Mouse (Mus musculus) brain, adult 2 months (tissue): Measurements from ENCODE around the gene 6430628N08Rik.

Experiments used
- DNase-seq: peaks from one replicate; pipeline ENCODE4 v3.0.0; 2011; ENCODE audit warnings: low read depth, low spot score

6430628N08Rik gene

DNA sequence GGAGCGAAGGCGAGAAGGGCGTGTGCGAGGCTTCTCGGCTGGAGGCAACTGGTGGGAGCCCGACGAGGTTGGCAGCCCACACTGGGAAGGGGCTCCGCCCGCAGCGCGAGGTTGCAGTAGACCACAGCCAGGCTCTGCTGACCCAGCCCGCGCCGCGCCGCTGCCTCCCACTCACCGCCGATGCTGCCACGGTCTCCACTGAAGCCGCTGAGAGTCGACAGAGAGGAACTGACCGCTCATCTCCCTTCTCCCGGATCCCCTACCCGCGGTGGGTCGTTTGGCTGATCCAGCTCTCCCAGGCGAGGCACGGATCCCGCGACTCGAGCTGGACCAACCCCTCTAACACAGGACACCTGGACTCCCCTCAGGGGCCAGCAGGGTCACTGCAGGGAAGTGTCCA lies at the start of gene 6430628N08Rik:
Gene 6430628N08Rik (plus strand): TSS at position 113 of the 400 bp plus-strand sequence.
- no peak for DNase-seq

DNA sequence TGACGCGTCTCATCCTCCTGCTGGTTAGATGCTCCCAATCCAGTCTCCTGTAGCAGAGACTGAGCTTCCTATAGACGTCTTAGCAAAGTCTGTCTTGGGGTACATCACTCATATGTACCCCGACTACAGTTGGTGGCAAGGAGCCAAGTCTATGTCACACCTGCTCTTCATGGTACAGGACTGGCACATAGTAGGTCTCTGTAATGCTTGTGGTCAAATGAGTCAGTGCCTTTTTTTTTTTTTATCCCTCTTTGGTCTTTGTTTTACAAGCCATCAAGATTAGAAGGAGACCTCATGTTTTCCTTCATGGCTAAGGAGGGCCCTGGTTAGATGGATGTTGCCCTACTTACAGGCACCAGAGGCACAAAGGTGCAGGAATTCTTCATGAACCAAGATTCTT lies 49.6 kb upstream of the 6430628N08Rik start:
- no peak for DNase-seq

DNA sequence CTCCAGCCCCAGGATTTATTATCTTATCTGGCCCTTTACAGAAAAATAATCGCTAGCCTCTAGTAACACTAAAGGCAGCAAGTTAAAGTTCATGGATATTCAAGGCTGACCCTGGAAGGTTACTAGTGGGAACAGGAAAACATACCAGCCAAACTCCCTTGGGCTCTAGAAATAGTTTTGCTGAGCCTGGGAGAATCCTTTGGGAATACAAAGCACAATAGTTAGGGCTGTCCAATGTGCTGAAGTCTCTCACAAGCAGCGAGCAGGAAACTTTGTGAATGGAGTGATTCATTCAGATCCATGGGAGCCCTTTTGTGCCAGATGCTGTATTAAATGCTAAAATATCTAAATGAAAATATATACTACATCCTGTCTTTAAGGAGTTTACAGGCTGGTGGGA lies 43.8 kb upstream of the 6430628N08Rik start:
- no peak for DNase-seq

DNA sequence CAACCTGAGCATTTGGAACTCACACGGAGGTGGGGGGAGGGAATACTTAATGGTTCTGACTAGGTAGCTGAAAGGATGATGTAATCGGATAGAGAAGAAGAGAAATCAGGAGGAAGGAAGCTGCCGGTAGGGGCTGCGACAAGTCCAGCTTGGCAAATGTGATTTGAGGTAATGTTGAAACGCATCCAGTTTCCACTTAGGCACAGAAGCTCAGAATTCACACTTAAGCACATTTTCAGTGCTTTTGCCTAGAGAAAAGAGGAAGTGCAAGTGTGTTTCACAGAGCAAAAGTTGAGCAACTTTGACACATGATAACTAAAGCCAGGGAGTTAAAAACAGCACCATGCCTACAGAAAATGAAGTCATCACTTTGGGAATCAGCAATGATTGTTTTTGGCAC lies 43.1 kb upstream of the 6430628N08Rik start:
- DNase-seq = peak; percentile 86

DNA sequence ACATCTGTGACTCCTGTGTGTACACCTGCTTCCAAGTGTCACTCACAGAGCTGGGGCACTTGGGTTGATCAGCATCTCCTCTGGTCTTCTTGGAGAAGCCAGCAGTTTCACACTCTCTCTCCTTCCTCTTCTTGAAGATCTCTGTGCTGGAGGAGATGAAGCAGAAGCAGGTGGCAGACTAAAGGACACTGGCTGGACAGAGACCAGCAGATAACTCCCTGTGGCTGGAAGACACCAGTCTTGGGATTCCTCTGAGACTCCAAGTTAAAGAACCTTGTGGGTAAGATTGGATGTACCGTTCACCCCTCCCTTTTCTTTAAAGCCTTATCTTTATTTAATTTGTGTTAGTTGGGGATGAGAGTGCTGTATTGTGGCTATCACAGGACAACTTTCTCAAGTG lies 42.4 kb upstream of the 6430628N08Rik start:
- no peak for DNase-seq

DNA sequence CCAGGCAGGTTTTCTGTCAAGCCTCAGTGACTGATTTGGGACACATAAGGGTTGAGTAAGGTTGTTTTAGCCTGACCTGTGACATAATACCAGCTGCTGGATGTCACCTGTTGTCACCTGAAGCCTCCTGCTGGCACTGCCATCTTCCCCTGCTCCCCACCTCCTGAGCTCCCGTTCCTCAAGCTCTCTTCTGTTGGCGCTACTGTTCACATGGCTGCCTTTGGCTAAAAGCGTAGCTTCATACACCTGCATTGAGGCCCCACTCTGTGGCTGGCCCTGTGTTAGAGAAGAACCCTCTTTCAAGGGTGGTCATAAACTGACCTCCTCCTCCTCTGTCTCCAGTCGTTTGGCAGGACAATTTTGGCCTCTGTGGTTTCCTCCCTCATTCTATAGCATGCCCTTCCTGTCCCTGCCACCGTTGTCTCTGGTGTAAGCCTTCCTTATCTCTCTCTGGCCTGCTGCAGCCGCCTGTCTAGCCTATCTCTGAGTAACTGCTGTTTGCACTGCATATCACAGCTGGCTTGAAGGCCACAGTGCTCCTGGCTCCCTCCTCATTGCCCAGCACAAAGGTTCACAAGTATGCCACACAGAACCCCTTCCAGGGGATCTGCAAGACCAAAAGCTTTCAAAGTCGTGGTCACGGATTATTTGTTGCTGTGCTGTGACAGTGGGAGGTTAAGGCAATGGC lies 41.3 kb upstream of the 6430628N08Rik start:
- DNase-seq = no peak

DNA sequence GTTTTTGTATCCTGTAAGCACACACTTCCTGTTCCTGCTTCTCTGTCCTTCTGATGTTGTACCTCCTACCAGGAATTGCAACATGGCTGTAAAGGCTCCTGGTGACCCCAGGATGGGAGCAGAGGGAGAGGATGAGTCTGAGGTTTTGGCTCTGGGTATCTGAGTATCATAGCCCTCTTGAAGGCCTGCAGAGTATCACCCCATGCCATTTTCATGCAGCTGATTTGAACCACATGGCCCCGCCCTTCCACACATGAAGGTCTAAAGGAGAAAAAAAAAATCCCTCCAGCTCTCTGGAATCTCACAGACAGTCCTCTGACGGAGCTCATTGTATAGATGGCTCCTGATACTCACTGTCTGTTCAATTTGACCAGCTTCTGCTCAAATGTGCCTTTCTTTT lies 40.4 kb upstream of the 6430628N08Rik start:
- DNase-seq = no peak

DNA sequence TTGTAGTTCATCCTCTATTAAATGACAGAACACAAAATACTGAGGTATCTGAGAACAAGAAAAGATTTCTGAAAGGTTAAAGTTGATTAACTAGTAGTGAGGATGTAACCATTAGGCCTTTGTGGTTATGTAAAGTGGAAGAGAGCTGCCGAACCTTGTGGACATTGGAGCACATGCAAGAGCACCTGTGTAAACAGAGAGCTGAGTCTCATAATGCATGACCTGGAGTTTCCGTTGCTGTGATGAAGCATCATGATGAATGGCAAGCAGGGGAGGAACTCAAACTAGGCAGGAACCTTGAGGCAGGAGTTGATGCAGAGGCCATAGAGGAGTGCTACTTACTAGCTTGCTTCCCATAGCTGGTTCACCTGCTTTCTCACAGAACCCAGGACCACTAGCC lies 39.8 kb upstream of the 6430628N08Rik start:
- DNase-seq = no peak

DNA sequence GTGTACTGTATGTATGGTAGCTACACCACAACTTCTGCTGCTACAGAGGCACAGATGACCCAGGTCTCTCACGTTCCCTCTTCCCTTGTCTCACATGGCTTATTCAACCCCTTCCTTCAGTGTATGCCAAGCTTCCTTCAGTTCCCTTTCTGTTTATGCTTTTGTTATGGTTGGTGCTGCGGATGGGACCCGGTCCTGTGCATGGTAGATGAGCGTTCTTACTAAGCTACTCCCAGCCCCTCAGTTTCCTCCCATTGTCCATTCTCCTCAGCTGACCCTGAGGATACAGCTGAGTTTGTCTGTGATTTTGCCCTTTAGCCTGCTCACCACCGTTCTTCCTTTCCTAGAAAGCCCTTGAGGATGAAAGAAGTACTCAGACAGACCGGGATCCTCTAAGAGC lies 38.9 kb upstream of the 6430628N08Rik start:
- DNase-seq = no peak

DNA sequence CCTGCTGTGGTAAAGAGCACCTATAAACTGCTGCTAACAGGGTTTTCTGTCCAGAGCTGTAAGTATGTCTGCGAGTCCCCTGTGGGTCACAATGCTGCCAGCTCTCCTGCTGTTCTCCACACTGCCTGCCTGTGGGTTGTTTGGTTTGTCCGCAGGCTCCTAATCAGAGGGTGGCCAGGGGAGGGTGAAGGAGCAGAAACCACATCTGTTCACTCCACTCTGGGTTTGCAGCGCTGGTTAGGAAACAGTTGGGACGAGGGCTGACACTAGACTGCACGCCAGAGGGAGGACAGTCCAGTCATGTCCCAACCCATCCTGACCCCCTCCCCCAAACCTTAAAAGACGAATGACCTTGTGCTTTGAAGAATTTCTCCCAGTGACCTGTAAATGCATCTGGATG lies 35.4 kb upstream of the 6430628N08Rik start:
- DNase-seq = no peak

DNA sequence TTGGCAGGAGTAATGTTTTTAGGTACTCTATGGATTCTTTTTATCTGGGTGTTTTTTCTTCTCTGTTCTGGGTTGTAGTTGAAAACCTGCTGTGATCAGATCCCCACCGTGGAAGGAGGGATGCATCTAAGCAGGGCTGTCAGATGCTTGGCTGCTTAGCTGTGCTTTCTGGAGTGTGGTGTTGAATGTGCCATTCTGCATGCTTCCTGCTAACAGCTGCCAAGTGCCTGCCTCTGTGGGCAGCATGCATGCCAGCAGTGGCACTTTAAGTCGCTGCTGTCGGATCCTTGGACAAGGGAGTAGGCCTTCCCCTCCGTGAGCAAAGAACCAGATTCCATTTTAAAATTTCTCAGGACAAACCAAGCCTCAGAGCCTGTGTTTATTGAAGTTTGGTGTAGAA lies 34.9 kb upstream of the 6430628N08Rik start:
- DNase-seq = peak; percentile 61

DNA sequence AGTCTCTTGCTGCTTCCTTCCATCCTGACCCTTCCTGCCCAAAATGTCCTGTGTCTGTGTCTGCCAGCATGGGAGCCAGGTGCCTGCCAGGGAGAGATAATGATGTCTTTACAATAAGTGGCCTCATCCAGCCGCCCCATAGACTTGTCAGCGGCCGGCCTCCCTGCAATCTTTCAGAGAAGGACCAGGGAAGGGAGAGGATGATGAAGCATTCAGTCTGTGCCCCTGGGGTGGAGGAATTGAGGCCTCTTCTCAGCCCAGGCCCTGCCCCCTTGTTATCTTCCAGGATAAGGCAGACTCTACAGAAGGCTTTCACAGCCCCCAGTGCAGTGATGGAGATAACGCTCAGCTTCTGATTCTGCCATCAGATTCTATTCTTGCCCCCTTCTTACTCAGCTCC lies 34.2 kb upstream of the 6430628N08Rik start:
- no peak for DNase-seq

DNA sequence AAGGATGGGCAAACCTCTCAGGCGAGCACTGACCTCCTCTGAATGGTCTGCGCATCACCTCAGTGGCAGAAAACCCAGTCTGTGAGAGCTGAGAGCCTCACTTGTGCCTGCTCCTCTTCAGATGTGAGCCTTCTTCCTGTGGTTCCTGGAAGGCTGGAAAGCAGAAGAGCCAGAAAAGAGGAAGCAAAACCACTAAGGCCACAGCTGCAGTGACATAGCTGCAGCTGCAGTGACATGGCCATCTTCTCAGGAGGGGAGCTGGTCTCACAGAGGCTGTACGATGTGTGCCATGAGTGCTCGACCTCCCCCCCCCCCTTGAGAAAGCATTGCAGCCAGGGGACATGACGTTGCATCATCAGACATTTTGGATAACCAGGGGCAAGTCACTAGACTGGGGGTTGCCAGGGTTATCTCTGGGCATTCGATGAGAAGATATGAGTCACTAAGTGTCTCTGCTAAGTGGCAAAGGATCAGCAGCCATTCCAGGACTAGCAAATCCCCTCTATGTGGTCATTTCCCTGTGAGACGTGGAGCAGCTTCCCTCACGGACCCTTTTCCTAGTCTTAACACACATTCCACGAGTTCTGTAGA lies 33.1 kb upstream of the 6430628N08Rik start:
- no peak for DNase-seq

DNA sequence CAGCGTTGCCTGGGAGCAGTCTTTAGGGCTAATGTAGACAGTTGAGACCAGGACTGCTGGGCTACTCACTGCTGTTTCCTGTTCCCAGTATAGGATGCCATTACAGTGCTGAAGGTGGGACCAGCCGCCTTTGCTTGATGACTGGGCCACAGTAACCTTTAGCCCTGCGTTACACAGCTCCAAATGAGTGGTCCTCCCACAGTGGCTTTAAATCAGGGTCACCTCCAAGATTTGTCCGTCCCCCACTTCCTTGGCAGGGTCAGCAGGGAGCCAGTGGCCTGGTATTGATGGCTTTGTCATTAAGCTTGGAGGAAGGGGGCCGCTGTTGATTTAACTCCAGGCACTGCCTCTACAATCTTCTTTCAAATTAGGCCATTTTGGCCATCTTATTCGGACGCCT lies 27.1 kb upstream of the 6430628N08Rik start:
- no peak for DNase-seq

DNA sequence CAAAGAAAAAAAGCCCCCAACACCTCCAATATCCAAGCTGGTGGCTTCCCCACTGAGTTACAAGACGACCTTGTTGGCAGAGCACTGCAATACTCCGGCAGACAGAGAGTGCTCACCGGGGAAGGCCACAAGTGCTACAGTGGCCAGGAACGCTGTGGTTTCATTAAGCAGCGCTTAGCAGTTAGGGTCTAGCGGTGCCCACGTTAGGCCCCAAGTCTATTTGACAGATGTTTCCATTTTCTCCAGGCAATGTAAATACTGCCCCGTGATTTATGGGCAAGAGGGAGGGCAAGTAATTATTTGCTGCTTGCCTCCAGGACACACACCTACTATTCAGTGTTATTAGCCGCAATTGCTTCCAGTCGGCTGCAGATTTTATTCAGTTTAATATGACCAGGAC lies 26.6 kb upstream of the 6430628N08Rik start:
- no peak for DNase-seq

DNA sequence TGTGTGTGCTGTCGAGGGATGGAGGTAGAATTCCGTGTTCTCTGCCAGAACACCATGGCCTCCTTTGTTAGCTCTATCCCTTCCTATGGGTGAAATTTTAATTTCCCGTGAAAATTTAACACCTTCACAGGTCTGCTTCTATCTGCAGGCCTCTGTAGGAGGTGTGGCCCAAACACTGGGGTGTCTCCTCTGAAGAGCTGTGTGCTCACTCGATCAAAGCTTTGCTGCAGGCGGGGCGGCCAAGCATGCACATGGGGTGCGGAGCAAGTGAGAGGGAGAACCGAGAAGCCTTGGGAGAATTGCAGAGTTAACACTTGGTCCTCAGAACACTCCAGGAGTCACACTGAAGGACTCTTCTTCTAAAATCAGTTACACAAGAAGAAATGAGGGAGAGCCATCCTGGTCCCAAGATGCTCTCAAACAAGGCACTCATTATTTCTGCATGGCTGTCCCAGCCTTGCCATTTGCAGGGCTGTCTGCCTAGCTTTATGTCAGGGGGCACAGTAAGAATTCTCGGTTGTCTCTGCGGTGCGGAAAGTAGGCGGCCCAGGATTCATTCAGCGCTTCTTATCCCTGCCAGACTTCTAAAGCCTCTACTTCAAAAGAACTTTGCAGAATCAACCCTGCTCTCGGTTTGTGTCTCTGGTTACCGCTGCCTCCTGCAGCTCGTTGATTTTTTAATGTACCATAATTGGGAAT lies 20.8 kb upstream of the 6430628N08Rik start:
- peak; percentile 47 for DNase-seq

DNA sequence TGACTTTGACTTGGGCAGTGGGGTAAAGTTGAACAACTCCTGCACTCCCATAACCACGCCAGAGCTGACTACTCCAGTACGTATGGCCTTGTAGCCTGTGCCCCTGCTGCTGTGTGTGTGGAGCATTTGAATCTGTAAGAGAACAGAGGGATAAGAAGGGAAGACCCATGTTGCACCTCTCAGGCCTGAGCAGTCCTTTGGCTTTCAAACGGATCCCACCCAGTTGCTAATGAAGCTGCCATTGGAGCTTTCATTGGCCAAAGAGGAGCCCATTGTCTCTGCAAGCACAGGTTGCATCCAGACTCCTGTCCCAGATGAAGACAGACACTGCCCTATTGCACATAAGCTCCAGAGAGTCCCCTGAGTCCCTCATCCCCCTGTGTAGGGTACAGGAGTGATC lies 17.2 kb upstream of the 6430628N08Rik start:
- no peak for DNase-seq

DNA sequence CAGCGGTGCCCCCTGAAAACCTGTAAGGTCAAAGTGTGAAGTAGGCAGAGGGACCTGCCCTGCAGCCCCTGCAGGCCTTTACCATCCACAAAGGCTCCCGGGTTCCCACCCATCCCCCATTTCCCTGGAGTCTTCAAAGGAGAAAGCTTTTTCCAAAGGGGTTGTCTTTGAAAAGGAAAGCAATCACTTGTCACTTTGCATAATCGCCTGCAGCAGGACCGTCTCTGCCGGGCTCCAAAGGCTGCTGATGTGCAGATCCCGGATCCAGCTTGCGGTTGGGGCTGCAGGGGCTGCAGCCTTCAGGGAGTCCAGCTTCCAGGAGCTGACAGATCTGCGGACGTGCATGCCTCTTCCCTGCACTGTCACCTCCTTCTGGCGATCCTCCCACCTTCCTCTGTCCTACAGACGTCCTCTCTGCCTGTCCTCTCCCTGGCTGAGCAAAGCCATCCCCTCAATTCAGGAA lies 12.2 kb upstream of the 6430628N08Rik start:
- peak; percentile 30 for DNase-seq

DNA sequence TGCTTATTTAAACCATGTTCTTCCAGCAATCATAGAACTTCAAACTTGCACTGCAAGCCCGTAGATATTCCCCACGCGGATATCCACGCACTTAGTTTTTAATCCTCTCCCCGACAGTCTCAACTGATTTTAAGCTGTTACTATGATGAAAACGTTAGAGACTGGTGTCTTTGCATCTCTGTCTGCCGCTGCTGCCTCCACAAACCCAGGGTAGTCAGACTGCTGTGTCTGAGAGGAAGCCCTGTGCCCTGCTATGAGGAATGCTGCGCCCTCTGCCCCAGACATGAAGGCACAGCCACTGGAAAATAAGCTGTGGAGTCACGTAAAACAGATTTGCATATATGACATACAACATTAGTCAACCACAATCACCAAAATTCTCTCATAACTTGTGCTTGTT lies 11.6 kb upstream of the 6430628N08Rik start:
- DNase-seq = no peak

DNA sequence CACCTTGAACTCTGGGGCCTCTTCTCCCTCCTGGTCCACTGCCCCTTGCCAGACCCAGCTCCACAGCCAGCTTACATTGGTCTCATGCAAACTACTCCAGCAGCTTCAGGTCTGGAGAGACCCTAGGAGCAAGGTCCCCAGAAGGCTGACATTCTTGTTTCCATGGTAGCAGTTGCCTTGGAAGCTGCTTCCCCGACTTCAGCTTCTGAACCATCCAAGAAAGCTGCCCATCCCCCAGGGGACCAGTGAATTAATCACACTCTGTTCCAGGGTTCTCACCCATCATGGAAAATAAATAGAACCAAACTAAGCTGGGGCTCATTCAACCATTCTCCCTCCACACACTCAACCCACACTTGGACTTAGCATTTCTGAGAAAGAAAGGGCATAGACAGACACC lies 9.3 kb upstream of the 6430628N08Rik start:
- peak; percentile 77 for DNase-seq

DNA sequence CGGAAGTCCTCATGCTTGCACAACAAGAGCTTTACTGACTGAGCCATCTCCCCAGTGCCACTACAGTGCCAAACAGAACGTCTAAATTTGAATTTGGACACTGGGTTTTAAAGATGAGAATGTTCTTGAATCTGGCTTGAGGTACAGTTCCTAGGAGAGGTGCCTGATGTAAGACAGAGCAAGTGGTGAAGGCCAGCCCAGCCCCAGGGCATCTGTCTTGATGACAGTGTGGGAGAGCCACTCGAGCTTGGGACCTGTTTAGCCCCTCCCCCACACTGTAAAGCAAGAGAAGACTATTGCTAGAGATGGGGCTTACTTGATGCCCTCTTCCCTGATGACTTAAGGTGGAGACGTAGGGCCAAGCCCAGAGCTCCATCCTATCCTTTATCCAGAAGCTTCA lies 8.3 kb upstream of the 6430628N08Rik start:
- DNase-seq = no peak

DNA sequence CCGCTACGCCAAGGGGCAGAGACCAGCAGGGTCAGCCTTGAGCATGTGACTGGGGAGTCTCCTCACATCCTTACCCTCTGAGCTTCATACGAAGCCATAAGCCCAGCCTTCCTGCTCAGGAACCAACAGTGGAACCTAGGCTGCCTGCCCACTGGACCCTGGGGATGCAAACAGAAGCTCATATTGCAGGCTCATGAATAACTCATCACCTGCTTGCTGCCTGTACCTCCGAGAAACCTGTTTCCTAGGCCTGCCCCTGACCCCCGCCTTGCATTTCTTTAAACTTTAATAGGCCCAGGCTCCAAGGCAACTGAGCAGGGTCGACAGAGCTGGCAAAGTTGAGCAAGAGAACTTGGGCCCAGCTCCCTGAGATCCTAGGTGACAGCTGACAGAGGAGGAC lies 6.4 kb upstream of the 6430628N08Rik start, which contains the start of gene Kncn:
Gene Kncn (plus strand): TSS at position 379 of the 400 bp plus-strand sequence.
- no peak for DNase-seq

DNA sequence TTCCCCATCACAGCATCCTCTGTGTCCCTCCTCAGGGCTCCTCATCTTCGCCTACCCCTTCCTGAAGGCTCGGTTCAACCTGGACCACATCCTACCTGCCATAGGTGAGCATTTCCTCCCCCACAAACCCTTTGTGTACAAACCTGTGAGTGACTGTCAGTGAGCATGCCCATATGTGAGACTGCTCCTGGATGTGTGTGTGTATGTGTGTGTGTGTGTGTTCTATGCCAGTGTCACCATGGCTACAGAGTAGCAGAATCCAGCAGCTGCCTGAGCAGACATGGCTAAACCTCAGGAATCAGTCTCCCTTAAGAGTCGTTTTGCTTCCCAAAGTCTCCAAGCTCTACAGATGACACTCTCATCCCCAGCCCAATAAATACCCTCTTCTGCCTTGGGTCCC lies 4.6 kb upstream of the 6430628N08Rik start:
- DNase-seq = peak; percentile 74
